Mouse (Mus musculus) heart, adult 18-20 months (tissue): ENCODE measurements around the gene Tm9sf1. TPM values are rescaled to one million over a fixed set of nuclear protein-coding genes. Genes with fewer than 3 reads are reported as not detected.

Source experiments
- DNase-seq, 2 experiments: peaks; one replicate each; pipeline ENCODE4 v3.0.0; 2021 to 2022; ENCODE audit warnings: mixed read lengths in 1 of 2
- total RNA-seq, 2 experiments: library from RNA; stranded (reverse); gene quantifications; 2 replicates each; pipeline ENCODE4 v1.2.3; 2021

The Tm9sf1 gene
- total RNA-seq, 2 experiments from 2014 or later, result 39.7 to 42.3 TPM

DNA sequence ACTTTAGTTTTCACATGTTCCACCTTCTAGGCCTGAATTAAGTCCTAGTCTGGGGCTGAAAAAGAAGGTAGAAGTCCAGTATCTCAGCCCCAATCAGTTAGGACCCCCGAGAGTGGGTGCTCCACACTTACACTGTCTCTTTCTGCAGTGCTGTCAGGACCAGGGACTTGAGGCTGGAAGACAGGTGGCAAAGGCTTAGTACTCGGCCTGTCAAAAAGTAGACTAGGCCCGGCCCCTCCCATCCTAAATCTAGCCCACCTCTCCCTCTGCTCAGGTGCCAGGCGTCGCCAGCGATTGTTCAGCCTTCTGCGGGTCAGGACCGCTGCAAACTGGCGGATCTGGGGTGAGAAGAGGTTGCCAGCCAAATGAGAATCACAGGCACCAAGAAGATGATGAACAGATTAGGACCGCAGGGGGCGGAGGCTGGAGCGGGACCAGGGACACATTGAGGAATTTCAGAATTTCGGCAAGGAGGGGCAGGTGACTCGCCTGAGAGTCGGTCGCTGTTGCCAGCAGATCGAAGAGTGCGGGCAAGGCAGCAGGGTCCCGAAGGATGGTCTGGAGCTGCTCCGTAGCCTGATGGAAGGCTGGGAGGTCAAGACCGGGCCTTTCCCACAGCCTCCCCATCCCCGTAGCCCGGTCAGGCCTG, 8.6 kb downstream of the Tm9sf1 start:
- DNase-seq, result peak in 1 of 2 experiments; percentile 50

DNA sequence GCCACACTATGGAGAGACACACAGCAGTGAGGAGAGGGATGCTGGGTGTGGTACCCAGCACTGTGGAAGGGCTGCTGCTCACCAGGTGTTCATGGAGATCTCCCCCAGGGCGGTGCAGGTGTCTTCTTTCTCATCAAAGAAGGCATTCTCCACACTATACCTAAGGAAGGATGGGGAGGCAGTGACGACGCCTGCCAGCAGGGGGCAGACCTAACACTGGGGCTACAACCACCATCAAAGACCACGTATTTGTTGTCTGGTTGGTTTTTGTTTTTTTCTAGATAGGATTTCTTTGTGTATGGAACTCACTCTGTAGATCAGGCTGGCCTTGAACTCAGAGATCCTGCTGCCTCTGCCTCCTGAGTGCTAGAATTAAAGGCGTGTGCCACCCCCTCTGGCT, 14.3 kb downstream of the Tm9sf1 start:
- peak; percentile 37 to 76 for DNase-seq

DNA sequence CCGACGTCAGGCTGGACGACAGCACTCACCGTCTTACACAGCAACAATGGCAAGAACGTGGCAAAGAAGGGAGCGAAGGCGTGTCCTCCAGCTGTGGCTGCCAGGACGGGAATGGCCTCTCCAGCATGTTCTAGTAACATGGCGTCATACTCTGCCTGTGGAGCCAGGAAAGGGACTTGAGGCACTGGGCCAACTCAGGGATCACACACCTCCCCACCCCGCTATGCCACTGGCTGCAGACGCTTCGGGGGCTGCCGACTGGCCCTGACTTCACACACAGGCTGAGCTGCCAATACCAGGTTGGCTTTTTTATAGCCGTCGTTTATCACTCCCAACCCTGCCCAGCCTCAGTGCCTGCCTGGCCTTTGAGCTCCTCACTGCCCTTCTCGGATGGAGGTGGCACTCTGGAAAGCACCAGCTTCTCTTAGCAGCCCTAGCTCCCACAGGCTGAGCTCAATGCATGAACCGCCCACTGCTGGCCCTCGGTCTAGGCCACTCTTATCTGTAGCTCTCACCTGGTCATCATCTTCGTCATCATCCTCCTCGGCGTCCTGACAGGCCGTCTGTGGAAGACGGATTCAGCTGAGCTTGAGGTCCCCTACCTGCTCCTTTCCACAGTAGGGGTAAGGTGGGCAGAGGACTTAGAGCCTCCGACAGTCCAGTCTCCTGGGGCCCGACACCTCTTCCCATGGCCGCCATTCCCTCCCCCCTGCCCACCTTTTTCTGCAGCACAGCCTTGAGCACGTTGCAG, 15.4 kb downstream of the Tm9sf1 start:
- peak; percentile 27 to 52 for DNase-seq

DNA sequence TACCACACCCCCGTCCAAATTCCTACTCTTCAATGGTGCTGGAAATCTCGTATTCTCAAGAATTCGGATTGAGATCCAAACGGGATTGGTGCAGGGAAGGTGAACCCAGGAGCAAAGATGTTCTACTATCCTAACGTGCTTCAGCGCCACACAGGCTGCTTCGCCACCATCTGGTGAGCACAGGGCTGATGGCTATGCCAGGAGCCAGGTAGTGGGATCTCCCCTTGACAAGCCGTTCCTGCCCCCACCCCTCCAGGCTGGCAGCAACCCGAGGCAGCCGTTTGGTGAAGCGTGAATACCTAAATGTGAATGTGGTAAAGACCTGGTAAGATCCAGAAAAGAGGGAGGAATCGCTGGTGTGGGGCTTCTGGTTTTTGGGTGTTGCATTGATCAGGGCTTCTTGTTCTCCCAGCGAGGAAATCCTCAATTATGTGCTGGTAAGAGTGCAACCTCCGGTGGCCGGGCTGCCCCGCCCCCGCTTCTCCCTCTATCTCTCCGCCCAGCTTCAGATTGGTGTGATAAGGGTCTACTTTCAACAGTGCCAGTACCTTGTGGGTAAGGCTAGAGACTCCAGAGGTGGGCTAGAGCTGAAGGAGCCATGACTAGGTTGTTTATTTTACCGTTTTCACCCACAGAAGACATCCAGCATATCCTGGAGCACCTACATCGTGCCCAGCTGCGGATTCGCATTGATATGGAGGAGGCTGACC, 25.0 kb downstream of the Tm9sf1 start:
- DNase-seq, result no peak

DNA sequence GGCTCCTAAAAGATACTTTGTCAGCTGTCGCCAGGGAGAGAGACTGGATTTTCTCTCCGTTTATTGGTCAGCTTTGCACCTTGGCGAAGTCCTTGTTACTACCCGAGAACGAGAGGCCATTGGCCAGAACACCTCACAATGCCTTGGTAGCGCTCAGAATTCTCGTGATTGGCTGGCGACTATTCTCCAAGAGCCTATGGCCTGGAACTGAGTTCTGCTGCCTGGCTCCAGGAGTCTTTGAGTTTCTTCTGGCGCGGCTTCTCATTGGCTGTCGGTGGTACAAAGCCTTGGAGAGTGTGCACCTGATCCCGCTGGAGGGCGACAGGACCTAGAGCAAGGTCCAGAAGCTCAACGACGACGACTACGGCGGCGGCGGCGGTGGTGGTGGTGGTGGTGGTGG, 25.8 kb downstream of the Tm9sf1 start, which contains the start of gene Rec8:
Gene Rec8, plus strand, starts transcription at position 216 of the 400 bp plus-strand sequence.
- DNase-seq, result peak in 1 of 2 experiments; percentile 18

DNA sequence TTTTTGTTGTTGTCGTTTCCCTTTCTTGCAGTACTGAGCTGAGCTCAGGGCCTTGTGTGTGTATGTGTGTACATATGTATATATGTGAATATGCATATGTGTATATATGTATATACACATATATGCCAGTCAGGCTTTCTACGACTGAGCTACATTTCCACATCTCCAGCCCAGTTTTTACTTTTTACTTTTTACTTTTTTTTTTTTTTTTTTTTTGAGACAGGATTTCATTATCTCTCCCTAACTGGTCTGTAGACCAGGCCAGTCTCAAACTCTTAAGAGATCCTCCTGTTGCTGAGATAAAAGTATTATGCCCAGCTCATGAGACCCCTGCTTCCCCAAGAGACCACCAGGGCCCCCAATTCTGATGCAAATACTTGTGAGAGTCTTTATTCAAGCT, 26.8 kb downstream of the Tm9sf1 start:
- no peak for DNase-seq

DNA sequence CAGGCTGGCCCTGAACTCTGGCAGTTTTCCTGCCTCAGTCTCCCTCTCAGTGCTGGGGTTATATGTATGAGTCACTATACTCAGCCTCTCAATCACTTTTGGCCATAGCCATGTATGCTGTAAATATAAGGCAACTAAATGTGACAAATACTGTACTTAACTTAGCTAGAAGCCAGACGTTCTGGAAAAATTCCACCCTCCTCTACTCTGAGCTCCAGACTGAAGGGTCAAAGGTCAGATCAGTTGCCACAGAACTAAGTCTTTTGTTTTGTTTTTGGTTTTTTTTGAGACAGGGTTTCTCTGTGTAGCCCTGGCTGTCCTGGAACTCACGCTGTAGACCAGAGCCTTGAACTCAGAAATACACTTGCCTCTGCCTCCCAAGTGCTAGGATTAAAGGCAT, 27.7 kb downstream of the Tm9sf1 start:
- no peak for DNase-seq

DNA sequence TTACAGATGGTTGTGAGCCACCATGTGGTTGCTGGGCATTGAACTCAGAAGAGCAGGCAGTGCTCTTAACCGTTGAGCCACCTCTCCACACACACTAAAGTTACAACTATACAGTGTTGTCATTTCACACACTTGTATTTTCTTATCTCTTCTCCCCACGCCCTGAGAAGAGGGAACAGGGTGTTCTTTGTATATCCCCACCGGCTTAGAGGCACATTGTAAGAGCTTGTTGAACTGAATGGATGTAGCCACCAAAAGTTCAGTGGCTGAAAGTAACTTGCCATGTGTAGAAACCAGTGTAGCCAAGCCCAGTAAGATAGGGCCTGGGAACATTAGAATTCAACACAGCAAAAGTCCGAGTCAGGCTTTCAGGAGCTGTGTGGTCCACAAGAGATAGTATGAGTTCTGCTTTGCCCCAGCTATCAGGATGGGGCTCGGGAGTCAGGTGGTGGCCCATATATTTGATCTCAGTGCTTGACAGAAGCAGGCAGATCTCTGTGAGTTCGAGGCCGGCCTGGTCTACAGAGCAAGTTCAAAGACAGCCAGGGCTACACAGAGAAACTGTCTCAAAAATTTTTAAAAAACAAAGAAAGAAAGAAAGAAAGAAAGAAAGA, 28.9 kb downstream of the Tm9sf1 start:
- DNase-seq, result no peak

DNA sequence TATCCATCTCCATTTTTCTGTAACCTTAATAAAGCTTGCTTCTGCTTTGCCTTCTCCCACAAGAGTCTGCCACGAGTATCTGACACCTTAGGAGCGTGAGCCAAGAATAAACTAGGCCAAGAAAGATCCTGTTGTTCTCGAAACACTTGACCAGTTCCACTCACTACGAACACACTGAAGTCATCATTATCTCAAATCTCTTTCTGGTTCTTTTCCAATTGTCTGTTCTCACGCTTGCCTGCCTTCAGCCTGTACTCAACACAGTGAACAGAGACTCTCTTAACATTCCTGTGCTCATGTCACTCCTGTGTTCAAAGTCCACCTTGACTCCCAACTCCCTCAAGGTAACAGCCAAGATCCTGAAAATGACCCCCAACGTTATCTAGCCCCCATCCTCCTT, 30.3 kb downstream of the Tm9sf1 start:
- DNase-seq, result no peak

DNA sequence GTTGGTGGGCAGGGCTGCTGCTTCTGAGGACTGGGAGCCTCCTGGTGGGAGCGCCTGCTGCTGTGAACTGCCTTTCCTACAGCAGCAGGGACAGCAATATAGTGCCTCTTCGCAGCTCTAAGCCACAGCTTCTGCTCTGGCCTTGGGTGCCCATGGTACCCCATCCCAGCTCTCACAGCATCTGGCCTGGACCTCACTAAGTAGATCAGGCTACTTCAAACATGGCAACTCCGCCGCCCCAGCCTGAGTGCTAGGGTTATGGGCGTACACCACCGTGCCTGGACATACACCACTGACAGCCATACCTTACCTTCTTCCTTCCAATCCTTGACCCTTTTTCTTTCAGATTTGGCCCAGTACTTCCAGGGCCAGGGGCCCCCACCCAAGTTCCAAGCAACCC, 35.3 kb downstream of the Tm9sf1 start:
- DNase-seq, result no peak

DNA sequence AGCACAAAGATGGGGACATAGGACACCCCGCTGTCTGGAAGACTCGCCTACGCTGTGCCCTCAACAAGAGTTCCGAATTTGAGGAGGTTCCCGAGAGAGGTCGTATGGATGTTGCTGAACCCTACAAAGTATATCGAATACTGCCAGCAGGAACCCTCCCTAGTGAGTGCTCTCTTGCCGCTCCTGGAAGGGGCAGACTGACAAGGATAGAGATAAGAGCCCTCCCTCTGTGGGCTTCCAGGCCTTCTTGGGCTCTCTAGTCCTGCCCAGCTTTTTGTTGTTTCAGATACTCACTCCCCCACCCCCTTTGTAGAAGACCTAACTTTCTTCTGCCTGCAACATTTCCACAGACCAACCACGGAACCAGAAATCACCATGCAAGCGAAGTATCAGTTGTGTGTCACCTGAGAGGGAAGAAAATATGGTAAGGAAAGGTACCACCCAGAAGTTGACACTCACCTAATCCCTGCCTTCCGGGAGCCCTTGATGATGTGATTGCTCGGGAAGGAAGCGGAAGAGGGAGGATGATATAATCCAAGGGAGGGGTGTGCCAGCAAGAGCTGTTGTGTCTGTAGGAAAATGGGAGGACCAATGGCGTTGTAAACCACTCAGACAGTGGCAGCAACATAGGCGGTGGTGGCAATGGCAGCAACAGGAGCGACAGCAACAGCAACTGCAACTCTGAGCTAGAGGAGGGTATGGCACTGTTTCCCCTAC, 37.7 kb downstream of the Tm9sf1 start:
- DNase-seq, result no peak

DNA sequence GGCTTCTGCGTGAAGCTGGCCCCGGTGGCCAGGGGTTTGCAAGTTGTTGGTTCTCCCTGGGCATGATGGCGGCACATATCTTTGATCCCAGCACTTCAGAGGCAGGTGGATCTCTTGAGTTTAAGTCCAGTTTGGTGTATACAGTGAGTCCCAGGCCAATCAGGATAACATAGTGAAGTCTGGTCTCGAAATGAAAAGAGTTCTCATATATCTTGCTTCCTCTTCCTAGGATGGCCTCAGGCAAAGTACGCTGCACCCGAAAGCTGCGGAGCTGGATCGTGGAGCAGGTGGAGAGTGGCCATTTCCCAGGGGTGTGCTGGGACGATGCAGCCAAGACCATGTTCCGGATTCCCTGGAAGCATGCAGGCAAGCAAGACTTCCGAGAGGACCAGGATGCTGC, 38.8 kb downstream of the Tm9sf1 start:
- no peak for DNase-seq

DNA sequence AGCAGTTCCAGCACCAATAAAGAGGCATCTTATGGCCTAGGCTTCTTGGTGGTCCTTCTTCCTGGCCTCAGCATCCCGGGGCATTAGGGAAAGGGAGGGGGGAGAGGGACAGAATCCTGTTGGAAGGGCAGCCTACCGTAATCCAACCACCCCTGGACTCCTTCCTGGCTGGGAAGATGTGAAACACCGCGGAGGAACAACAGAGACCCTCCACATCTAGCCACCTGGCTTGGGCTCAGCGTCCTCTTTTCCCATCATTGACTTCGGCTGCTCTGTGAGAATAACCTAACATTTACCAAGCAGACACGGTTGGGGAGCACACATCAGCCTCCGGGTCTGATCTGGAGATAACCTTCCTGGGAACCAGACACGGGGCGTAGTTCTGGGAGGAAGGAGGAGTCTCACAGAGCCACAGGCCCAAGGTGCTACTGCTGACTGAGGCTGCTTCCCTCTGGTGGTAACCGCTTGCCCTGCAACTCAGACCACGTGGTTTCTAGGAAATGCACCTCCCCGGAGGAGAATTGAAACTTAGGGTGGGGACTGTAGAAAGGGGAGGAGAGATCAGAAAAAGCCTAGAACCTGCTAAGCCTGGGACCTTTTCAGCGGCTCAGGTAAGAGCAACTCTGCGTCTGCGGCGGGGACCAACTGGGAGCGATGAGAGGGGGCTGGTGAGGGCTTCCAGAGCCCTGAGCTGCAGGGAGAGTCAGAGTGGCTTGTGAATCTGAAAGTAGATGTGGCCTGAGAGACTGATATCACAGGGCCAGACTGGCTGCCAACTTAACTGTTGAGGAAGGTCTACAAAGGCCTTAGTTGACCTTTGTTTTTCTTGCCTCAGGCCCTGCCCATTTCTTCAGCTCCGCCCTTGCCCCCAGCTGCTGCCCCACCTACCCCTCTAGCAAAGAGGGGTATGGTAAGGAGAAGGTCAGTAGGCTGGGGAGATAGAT, 39.7 kb downstream of the Tm9sf1 start:
- DNase-seq, result peak; percentile 94 to 96

DNA sequence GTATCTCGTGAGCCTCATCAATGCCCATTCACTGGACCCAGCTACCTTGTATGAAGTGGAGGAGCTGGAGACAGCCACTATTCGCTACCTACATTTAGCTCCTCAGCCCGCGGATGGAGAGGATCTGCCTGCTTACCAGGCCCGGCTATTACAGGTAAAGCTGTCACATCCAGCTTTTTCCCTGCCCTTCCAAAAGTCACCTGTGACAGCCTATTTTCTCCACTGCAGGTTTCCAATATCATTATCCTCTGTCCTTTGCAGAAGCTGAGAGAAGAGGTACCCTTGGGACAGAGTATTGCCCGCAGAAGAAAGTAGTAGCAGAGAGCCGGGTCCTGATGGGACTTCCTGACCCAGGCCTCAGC, 40.4 kb downstream of the Tm9sf1 start, which contains the start of gene Irf9:
Gene Irf9, plus strand, starts transcription at position 301 of the 362 bp plus-strand sequence.
- no peak for DNase-seq

DNA sequence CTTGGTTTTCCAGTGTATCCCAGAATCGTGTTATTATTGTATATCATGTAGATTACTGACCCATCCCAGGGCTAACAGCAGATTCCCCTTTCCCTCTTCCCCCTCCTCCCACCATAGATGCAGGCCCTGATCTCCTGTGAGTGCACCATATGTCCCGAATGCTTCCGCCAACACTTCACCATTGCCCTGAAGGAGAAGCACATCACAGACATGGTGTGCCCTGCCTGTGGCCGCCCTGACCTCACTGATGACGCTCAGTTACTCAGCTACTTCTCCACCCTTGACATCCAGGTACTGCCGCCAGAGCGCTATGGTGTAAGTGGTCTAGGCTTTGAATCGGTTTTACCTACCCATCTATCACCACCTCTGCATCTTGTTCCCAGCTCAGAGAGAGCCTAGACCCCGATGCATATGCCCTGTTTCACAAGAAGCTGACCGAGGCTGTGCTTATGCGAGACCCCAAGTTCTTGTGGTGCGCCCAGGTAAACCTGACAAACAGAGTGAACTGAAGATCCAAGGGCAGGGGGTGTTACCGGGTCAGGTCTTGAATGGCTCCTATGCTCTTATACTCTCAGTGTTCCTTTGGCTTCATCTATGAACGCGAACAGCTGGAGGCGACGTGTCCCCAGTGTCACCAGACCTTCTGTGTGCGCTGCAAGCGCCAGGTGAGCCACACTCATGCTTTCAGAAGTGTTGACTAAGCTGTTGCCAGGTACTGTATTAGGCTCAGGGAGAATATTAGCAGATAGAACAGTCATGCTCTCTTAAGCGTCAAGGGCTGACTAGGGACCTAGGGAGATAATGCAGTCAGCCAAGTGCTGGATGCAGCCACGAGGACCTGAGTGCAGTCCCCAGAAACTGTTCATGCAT, 44.9 kb downstream of the Tm9sf1 start:
- no peak for DNase-seq

DNA sequence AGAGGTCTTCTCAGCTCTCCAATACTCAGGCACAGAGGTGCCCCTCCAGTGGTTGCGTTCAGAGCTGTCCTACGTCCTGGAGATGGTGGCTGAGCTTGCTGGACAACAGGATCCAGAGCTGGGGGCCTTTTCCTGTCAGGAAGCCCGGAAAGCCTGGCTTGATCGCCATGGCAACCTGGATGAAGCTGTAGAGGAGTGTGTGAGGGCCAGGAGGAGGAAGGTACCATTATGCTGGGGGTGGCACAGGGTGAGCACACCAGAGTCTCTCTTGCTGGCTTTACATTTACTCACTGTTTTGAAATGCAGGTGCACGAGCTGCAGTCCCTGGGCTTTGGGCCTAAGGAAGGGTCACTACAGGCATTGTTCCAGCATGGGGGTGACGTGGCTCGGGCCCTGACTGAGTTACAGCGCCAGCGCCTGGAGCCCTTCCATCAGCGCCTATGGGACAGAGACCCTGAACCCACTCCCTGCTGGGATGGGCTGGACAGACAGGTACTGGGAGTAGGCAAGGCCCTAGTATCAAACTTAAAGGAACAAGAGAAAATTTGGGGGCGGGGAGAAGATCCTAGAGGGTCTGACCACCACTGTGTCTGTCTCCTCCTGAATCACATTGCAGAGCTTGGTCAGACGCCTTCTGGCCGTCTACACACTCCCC, 47.4 kb downstream of the Tm9sf1 start:
- DNase-seq, result no peak

DNA sequence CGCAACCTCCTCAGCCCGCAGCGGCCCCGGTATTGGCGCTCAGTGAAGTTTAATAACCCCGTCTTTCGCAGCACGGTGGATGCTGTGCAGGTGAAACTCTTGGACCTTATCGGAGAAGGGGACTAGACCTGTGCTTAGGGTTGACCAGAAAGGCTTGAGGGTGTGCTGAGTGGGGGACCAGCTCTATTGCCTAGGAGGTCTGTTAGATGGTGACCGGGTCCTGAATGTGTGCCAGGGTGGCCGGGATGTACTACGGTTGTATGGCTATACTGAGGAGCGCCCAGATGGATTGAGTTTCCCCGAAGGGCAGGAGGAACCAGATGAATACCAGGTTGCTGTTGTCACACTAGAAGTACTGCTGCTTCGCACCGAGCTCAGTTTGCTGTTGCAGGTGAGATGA, 51.4 kb downstream of the Tm9sf1 start:
- DNase-seq, result no peak

DNA sequence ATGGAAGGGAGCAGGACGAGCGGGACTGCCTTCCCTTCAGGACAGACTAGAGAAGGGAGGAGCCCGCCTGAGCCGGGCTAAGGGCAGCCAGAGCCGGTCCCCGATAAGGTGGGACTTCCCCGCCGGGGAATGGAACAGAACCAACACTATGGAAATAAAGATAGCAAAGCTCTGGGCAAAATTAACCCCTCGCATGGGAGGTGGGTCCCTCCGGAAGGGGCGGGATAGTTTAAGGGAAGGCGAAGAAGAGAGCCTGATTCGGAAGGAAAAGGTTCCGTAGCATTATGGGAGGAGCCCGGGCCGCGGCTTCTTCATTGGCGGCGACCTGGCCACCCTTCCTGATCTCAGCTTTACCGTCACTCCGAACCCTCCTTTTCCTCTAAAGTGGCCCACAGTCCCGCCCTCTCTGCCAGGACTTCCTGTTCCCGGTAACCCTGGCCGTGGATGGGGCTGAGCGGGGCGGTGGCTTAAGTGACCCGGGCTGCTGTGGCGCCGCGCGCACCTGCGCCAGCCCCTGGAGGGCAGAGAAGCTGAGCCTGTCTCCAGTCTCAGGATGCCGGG, 52.2 kb downstream of the Tm9sf1 start, which contains the start of gene Rnf31:
Gene Rnf31, plus strand, starts transcription at position 378 of the 561 bp plus-strand sequence.
- DNase-seq, result peak; percentile 95 to 99
